In genomic region chr1:167801923-167802322, GRCm38 (mm10) we compare ENCODE assay signal across 10 mouse cellular contexts.
DNase-seq lines count a peak whose midpoint lies in the region; ATAC-seq lines count a peak whose summit lies in the region.
"Had no signal": no experiment of that assay in that cellular context is flagged by ENCODE, and none has a peak within 500 bp of the region (broad histone marks: within the 10 kb centered on the region; RNA-seq: fewer than 3 reads in every experiment).

No protein-coding gene starts in this region.

- H3K4me1 ChIP-seq in hindbrain, embryonic 10.5 days (replicated peaks): peaks cover 41% of the 10 kb centered on the region
- peaks cover 30% of the 10 kb centered on the region for H3K4me1 ChIP-seq in midbrain, embryonic 12.5 days

- H3K27me3 ChIP-seq in hindbrain, embryonic 10.5 days (ENCODE audit: insufficient read depth, poor library complexity, severe bottlenecking): peaks cover 49% of the 10 kb centered on the region
- H3K27me3 ChIP-seq in midbrain, embryonic 12.5 days: peaks cover 57% of the 10 kb centered on the region

- H3K27ac ChIP-seq in hindbrain, embryonic 10.5 days: peak overlapping the region; percentile 35; the same call in 1 of the 2 replicates
- peak overlapping the region; percentile 89 for H3K27ac ChIP-seq in midbrain, embryonic 12.5 days (replicated peaks)

- peak overlapping the region; percentile 62; the same call in 1 of the 2 replicates for H3K4me3 ChIP-seq in hindbrain, embryonic 10.5 days
- peak overlapping the region; percentile 48; the same call in 1 of the 2 replicates for H3K4me3 ChIP-seq in midbrain, embryonic 12.5 days

- peak overlapping the region; percentile 65 for H3K4me2 ChIP-seq in midbrain, embryonic 12.5 days (replicated peaks)

- no peak overlapping the region for H3K9ac ChIP-seq in midbrain, embryonic 12.5 days (replicated peaks)

- intact Hi-C loops in heart, postnatal 10 days (cut with DNase I): no loop called here
- intact Hi-C loops in gastrocnemius, postnatal 36 days (cut with DNase I): no loop called here

- DNase-seq in heart, adult 11 months: peak; percentile 72
- DNase-seq in heart, postnatal 10 days: no peak
- peak; percentile 16 for DNase-seq in ES-CJ7 (ENCODE audit: low read depth, low spot score)
- DNase-seq in hindbrain, embryonic 10.5 days (ENCODE audit: low spot score): no peak
- DNase-seq in thymus, postnatal 25 days: no peak
- DNase-seq in kidney, adult 11 months: no peak
- no peak for DNase-seq in gastrocnemius, postnatal 36 days
- DNase-seq: cerebellum, adult 8-10 months had no signal

- 46% methylated on average over 4 of the region's 4 CpGs for WGBS in hindbrain, embryonic 10.5 days
- 35% methylated on average over 4 of the region's 4 CpGs for WGBS in midbrain, embryonic 12.5 days

- H3K36me3 ChIP-seq in hindbrain, embryonic 10.5 days: no peaks in the 10 kb centered on the region
- H3K36me3 ChIP-seq in midbrain, embryonic 12.5 days: no peaks in the 10 kb centered on the region
- H3K36me3 ChIP-seq: G1E had no signal

- ATAC-seq in midbrain, embryonic 12.5 days (ENCODE audit: low FRiP score, low read depth): peak; percentile 10; the same call in 1 of the 2 replicates

- H3K9me3 ChIP-seq in hindbrain, embryonic 10.5 days: no peaks in the 10 kb centered on the region
- H3K9me3 ChIP-seq in midbrain, embryonic 12.5 days: no peaks in the 10 kb centered on the region

Comparison
In these comparisons a context has a peak if more than half of its experiments do, and no peak if none do; other contexts are left out.
1. DNase-seq: peak in heart, adult 11 months (single experiment) and ES-CJ7 (single experiment); none in heart, postnatal 10 days (0 of 2), hindbrain, embryonic 10.5 days (single experiment), thymus, postnatal 25 days (single experiment), kidney, adult 11 months (single experiment) and gastrocnemius, postnatal 36 days (0 of 2).